Mouse (Mus musculus): ENCODE results near the gene Gm20458. TPM values are rescaled to one million over a fixed set of nuclear protein-coding genes. Genes with fewer than 3 reads are reported as not detected.

Gm20458 gene
- polyA plus RNA-seq, 1 experiment: not detected

DNA sequence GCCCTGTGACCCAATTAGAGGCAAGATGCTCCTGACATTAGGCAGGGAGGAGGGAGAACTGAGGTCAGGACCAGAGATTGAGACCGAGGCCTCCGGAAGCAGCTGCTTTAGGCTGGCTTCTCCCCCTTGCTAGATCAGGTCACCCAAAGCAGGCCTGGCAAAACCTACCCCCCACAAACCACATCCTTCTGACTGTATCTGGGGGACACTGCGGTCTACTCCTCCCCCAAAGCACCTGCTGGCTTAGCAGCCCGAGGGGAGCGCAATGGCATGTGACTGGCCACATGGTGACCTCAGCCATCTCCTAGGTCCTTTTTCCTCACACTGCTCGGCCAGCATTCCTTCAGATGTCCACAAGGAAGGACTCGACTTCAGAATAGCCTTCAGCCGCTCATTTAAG, 19.6 kb upstream of the Gm20458 start:
- TF ChIP-seq CTCF (IDR thresholded peaks at IDR 0.05; ENCODE audit: low read depth, low read length) (no peak), POLR2A (IDR thresholded peaks at IDR 0.05; ENCODE audit: borderline replicate concordance, low read depth, low read length) (no peak)
- Histone ChIP-seq H3K27ac (ENCODE audit: insufficient read depth, low read depth, low read length) (peak overlapping the region; percentile 90), H3K4me1 (ENCODE audit: control insufficient read depth, insufficient read depth, low read length) (peaks cover 59% of the 10 kb centered on the region), H3K4me3 (ENCODE audit: insufficient read depth, low read length) (peak overlapping the region; percentile 81)

DNA sequence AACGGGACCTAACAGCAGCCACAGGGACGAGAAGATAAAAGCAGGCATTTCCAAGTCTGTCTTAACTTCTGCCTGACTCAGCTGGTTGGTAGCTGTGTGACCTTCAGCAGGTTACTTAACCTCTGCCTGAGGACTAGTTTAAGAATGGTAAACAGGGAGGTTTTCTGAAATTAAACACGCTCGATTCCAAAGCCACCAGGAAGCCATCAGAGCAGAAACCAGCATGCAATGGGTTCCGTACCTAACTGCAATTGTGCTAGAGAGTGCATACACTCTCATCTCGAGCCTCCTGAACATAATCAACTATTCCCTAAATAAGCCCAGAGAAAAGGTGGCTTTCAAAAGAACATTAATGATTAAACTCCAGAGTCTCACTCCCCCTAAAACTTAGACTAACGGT, 19.0 kb upstream of the Gm20458 start:
- no peak for TF ChIP-seq CTCF (IDR thresholded peaks at IDR 0.05; ENCODE audit: low read depth, low read length)
- TF ChIP-seq POLR2A (IDR thresholded peaks at IDR 0.05; ENCODE audit: borderline replicate concordance, low read depth, low read length): no peak
- Histone ChIP-seq H3K4me3 (ENCODE audit: insufficient read depth, low read length) (peak overlapping the region; percentile 81), H3K27ac (ENCODE audit: insufficient read depth, low read depth, low read length) (peak overlapping the region; percentile 90), H3K4me1 (ENCODE audit: control insufficient read depth, insufficient read depth, low read length) (peaks cover 53% of the 10 kb centered on the region)

DNA sequence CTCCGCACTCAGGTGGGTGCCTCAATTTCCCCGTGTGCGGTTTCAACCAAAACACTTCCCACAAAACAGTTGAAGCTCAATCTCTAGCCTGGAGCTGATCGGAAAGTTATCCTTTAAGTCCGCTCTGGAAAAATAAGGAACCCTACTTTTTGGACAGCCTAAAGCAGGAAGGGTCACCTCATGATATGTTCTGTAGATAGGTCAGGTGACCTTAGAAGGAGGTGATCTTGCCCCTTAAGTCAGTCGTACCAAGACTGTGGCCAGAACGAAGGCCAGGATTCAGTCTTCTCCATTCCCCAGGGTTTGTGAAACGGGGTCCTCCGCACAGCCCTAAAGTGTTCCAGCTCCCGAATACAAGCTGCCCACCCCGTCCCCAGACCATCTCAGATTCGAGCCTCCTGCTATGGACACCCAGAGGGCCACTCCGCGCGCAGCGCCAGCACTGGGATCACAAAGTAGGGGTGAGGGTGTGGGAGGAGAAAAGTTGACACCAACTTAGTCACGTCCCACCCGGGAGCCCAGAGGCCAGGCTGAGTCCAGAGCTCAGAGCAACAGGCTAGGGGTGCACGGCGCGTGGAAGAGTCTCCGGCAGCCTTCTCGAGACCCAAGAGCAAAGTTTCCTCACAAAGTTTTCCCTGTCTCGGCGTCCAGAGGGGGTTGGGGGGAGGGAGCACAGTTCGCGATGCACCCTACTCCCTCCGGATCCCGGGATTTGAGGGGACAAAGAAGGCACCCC, 18.3 kb upstream of the Gm20458 start:
- peak overlapping the region; percentile 81 for H3K4me3 ChIP-seq (ENCODE audit: insufficient read depth, low read length)
- TF ChIP-seq CTCF (IDR thresholded peaks at IDR 0.05; ENCODE audit: low read depth, low read length): no peak
- no peak for TF ChIP-seq POLR2A (IDR thresholded peaks at IDR 0.05; ENCODE audit: borderline replicate concordance, low read depth, low read length)
- peak overlapping the region; percentile 90 for H3K27ac ChIP-seq (ENCODE audit: insufficient read depth, low read depth, low read length)
- H3K4me1 ChIP-seq (ENCODE audit: control insufficient read depth, insufficient read depth, low read length): peaks cover 45% of the 10 kb centered on the region

GRCm38 (mm10) chr2:164443051-164443437, 17.7 kb upstream of the Gm20458 start:
- peaks cover 40% of the 10 kb centered on the region for H3K4me1 ChIP-seq (ENCODE audit: control insufficient read depth, insufficient read depth, low read length)
- peak overlapping the region; percentile 81 for H3K4me3 ChIP-seq (ENCODE audit: insufficient read depth, low read length)
- TF ChIP-seq POLR2A (IDR thresholded peaks at IDR 0.05; ENCODE audit: borderline replicate concordance, low read depth, low read length) (peak; percentile 95), CTCF (IDR thresholded peaks at IDR 0.05; ENCODE audit: low read depth, low read length) (no peak)
- H3K27ac ChIP-seq (ENCODE audit: insufficient read depth, low read depth, low read length): peak overlapping the region; percentile 90

- Histone ChIP-seq H3K4me1 (ENCODE audit: control insufficient read depth, insufficient read depth, low read length) (peaks cover 35% of the 10 kb centered on the region), H3K27ac (ENCODE audit: insufficient read depth, low read depth, low read length) (peak within 1 kb of the TSS; percentile 90), H3K4me3 (ENCODE audit: insufficient read depth, low read length) (peak within 1 kb of the TSS; percentile 81)
- TF ChIP-seq CTCF (IDR thresholded peaks at IDR 0.05; ENCODE audit: low read depth, low read length): no peak
- TF ChIP-seq POLR2A (IDR thresholded peaks at IDR 0.05; ENCODE audit: borderline replicate concordance, low read depth, low read length): no peak
Observed at GRCm38 (mm10) chr2:164443460-164444000, 17.2 kb upstream of the Gm20458 start, which contains the start of gene Sdc4. Gene Sdc4 (minus strand): TSS chr2:164443887.

GRCm38 (mm10) chr2:164444701-164445100, 16.1 kb upstream of the Gm20458 start:
- Histone ChIP-seq H3K4me3 (ENCODE audit: insufficient read depth, low read length) (no peak overlapping the region), H3K27ac (ENCODE audit: insufficient read depth, low read depth, low read length) (no peak overlapping the region), H3K4me1 (ENCODE audit: control insufficient read depth, insufficient read depth, low read length) (peaks cover 24% of the 10 kb centered on the region)
- no peak for TF ChIP-seq POLR2A (IDR thresholded peaks at IDR 0.05; ENCODE audit: borderline replicate concordance, low read depth, low read length)
- no peak for TF ChIP-seq CTCF (IDR thresholded peaks at IDR 0.05; ENCODE audit: low read depth, low read length)

GRCm38 (mm10) chr2:164445399-164446085, 15.2 kb upstream of the Gm20458 start:
- H3K27ac ChIP-seq (ENCODE audit: insufficient read depth, low read depth, low read length): no peak overlapping the region
- no peak overlapping the region for H3K4me3 ChIP-seq (ENCODE audit: insufficient read depth, low read length)
- H3K4me1 ChIP-seq (ENCODE audit: control insufficient read depth, insufficient read depth, low read length): peaks cover 17% of the 10 kb centered on the region
- TF ChIP-seq CTCF (IDR thresholded peaks at IDR 0.05; ENCODE audit: low read depth, low read length) (no peak), POLR2A (IDR thresholded peaks at IDR 0.05; ENCODE audit: borderline replicate concordance, low read depth, low read length) (no peak)

DNA sequence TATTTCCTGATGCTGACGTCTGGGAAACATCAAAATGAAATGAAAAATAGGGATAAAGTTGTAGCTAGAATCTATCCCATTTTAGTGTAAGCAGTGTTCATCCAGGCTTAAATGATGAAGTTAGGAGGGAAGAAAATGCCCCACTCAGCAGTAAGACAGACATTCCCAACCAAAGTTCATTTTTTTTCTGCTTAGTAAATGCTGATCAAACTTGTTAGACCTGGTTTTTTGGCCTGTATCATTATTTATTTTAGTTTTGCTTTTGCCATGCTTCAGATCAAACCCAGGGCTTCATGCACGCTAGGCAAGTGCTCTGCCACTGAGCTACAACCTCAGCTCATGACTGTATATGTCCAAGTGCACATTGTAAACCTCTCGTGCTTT, 14.7 kb upstream of the Gm20458 start:
- TF ChIP-seq POLR2A (IDR thresholded peaks at IDR 0.05; ENCODE audit: borderline replicate concordance, low read depth, low read length) (no peak), CTCF (IDR thresholded peaks at IDR 0.05; ENCODE audit: low read depth, low read length) (no peak)
- H3K4me1 ChIP-seq (ENCODE audit: control insufficient read depth, insufficient read depth, low read length): peaks cover 15% of the 10 kb centered on the region
- no peak overlapping the region for H3K4me3 ChIP-seq (ENCODE audit: insufficient read depth, low read length)
- no peak overlapping the region for H3K27ac ChIP-seq (ENCODE audit: insufficient read depth, low read depth, low read length)

DNA sequence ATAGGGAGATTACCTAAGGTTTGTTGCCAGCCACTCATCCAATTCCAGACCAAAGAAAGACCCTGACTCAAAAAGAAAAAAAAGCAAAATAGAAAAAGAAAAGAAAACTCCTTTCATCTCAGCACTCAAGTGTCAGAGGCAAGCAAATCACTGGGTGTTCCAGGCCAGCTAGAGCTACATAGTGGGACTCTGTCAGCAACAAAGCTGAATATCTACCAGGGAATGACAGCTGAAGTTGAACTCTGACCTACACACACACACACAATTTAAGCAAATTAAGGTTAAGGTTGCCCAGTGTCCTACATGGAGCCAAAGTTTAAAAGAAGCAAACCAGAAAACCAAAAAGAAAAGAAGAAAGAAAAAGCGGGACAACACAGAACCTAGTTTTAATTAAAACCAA, 12.6 kb upstream of the Gm20458 start:
- TF ChIP-seq POLR2A (IDR thresholded peaks at IDR 0.05; ENCODE audit: borderline replicate concordance, low read depth, low read length) (no peak), CTCF (IDR thresholded peaks at IDR 0.05; ENCODE audit: low read depth, low read length) (no peak)

GRCm38 (mm10) chr2:164448921-164449320, 11.8 kb upstream of the Gm20458 start:
- TF ChIP-seq POLR2A (IDR thresholded peaks at IDR 0.05; ENCODE audit: borderline replicate concordance, low read depth, low read length) (no peak), CTCF (IDR thresholded peaks at IDR 0.05; ENCODE audit: low read depth, low read length) (no peak)
- no peak overlapping the region for H3K27ac ChIP-seq (ENCODE audit: insufficient read depth, low read depth, low read length)
- H3K4me1 ChIP-seq (ENCODE audit: control insufficient read depth, insufficient read depth, low read length): peaks cover 9% of the 10 kb centered on the region
- no peak overlapping the region for H3K4me3 ChIP-seq (ENCODE audit: insufficient read depth, low read length)

More for the DNA sequence above, 12.6 kb upstream of the Gm20458 start:
- H3K4me1 ChIP-seq (ENCODE audit: control insufficient read depth, insufficient read depth, low read length): peaks cover 15% of the 10 kb centered on the region
- no peak overlapping the region for H3K27ac ChIP-seq (ENCODE audit: insufficient read depth, low read depth, low read length)
- no peak overlapping the region for H3K4me3 ChIP-seq (ENCODE audit: insufficient read depth, low read length)
